Mouse (Mus musculus): Measurements from ENCODE around the gene Btg3.

Gene Btg3

GRCm38 (mm10) chr16:78301183-78301830, 75.7 kb downstream of the Btg3 start, which contains the start of gene Cxadr:
Gene Cxadr (plus strand): TSS chr16:78301489.
- peak; percentile 89 for DNase-seq (ENCODE audit: low spot score)

- DNase-seq (ENCODE audit: low spot score): no peak
These were observed 80.9 kb downstream of the Btg3 start for GRCm38 (mm10) chr16:78296114-78296513.

- no peak for DNase-seq (ENCODE audit: low spot score)
These were observed 81.4 kb downstream of the Btg3 start for GRCm38 (mm10) chr16:78295601-78296000.

GRCm38 (mm10) chr16:78294606-78295275, 82.3 kb downstream of the Btg3 start:
- no peak for DNase-seq (ENCODE audit: low spot score)

DNA sequence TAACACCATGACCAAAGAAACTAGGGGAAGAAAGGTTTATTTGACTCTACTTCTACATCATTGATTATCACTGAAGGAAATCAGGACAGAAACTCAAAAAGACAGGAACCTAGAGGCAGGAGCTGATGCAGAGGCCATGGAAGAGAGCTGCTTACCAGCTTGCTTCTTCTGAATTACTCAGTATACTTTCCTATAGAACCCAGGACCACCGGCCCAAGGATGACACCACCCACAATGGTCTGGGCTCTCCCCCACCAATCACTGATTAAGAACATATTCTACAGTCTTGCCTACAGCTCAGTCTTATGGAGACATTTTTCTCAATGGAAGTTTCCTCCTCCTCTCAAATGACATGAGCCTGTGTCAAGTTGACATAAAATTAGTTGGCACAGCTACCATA, 82.9 kb downstream of the Btg3 start:
- no peak for DNase-seq (ENCODE audit: low spot score)

DNA sequence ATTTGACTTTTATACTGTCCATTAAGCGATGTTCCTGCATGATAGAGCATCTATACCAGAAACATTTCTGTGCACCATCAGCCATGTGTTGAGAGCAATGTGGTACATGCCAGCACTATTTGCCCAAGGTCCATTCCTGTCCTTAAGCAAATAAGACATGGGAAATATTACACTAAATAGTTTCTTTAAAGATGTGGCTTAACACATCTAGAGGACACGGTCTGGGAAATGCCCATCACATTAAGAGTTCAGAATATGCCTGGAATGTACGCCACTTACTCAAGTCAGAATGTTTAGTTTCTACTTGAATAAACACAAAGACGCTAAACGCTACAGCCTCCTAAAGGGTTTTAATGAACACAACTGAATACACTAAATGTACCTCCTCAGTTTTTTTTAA, 93.8 kb downstream of the Btg3 start:
- DNase-seq (ENCODE audit: low spot score): no peak
